Mouse (Mus musculus) intestine, embryonic 14.5 days (tissue): ENCODE measurements around the gene Cpne8. TPM values are rescaled to one million over a fixed set of nuclear protein-coding genes. Genes with fewer than 3 reads are reported as not detected.

ENCODE experiments used
- ATAC-seq: fragments of 200-750 bp; cut with Nextera tagmentation; replicated peaks from 2 replicates; pipeline ENCODE4 v1.8.0; 2017; ENCODE audit warnings: low read depth, moderate number of reproducible peaks, moderate TSS enrichment, moderate library complexity; ENCODE audit not compliant: low FRiP score, low TSS enrichment
- DNase-seq: peaks from one replicate; pipeline ENCODE4 v3.0.0-alpha.2; 2018; ENCODE audit warnings: low spot score
- H3K27ac ChIP-seq: fragments of 300-500 bp; sonication (generic); 2 replicates; pipeline ENCODE4 v1.5.1; 2014; ENCODE audit warnings: low read depth, mild to moderate bottlenecking, control low read depth
- H3K27me3 ChIP-seq: fragments of 300-500 bp; sonication (generic); replicated peaks from 2 replicates; pipeline ENCODE4 v1.6.1; 2014; ENCODE audit warnings: low read length, control low read depth; ENCODE audit not compliant: control insufficient read depth, insufficient read depth
- H3K36me3 ChIP-seq: fragments of 300-500 bp; sonication (generic); 2 replicates; pipeline ENCODE4 v1.6.1; 2014; ENCODE audit warnings: low read length, control low read depth; ENCODE audit not compliant: control insufficient read depth, insufficient read depth
- H3K4me1 ChIP-seq: fragments of 300-500 bp; sonication (generic); replicated peaks from 2 replicates; pipeline ENCODE4 v1.6.1; 2014; ENCODE audit warnings: low read length, control low read depth, mixed read lengths; ENCODE audit not compliant: control insufficient read depth, insufficient read depth
- H3K4me2 ChIP-seq: fragments of 300-500 bp; sonication (generic); 2 replicates; pipeline ENCODE4 v1.6.1; 2014; ENCODE audit warnings: low read length
- H3K4me3 ChIP-seq: fragments of 300-500 bp; sonication (generic); 2 replicates; pipeline ENCODE4 v1.5.1; 2014; ENCODE audit warnings: low read depth, low read length, control low read depth, mixed read lengths
- H3K9ac ChIP-seq: fragments of 300-500 bp; sonication (generic); 2 replicates; pipeline ENCODE4 v1.6.1; 2014; ENCODE audit warnings: mild to moderate bottlenecking, low read length
- H3K9me3 ChIP-seq: fragments of 300-500 bp; sonication (generic); 2 replicates; pipeline ENCODE4 v1.6.1; 2016; ENCODE audit warnings: low read length, control low read depth; ENCODE audit not compliant: control insufficient read depth
- WGBS: fragments of 180-500 bp; shearing (Covaris S2); extraction: QIAGEN DNeasy Blood & Tissue Kit; methylation state at CpG from one replicate; pipeline ENCODE4 v1.1.7; 2014; 5-methylcytosine and 5-hydroxymethylcytosine counted together
- polyA plus RNA-seq: library from polyadenylated mRNA; unstranded; fragments of >200 nt; fragmentation: Nextera tagmentation; extraction: Ambion mirVana; gene quantifications from 2 replicates; pipeline ENCODE4 v1.2.1, GENCODE M21; 2014

Cpne8 gene
- polyA plus RNA-seq, 1 experiment from 2014 or later: 30.2 TPM

DNA sequence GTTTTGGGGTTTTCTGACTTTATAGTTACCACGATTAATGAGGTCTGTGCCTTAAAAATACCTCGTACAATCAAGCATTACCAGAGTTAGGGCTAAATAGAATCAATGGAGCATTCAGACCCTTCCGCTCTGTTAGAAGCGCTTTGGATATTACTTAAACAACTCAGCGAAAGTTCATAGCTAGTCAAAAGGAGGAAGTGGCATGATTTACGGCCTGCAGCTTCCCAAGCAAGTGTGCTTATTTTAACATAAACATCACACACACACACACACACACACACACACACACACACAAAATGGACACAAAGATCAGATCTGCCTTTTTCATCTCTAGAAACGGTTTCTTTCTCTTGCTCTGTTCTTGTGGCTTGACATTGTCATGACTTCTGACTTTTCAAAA is 9.7 kb downstream of the Cpne8 start:
- no peak overlapping the region for H3K9ac ChIP-seq
- WGBS: 28% methylated on average over 7 of the region's 7 CpGs
- ATAC-seq: no peak
- H3K4me2 ChIP-seq: no peak overlapping the region
- no peak overlapping the region for H3K4me3 ChIP-seq
- no peaks in the 10 kb centered on the region for H3K36me3 ChIP-seq
- no peaks in the 10 kb centered on the region for H3K27me3 ChIP-seq
- no peak for DNase-seq
- no peaks in the 10 kb centered on the region for H3K4me1 ChIP-seq
- no peaks in the 10 kb centered on the region for H3K9me3 ChIP-seq
- H3K27ac ChIP-seq: no peak overlapping the region

DNA sequence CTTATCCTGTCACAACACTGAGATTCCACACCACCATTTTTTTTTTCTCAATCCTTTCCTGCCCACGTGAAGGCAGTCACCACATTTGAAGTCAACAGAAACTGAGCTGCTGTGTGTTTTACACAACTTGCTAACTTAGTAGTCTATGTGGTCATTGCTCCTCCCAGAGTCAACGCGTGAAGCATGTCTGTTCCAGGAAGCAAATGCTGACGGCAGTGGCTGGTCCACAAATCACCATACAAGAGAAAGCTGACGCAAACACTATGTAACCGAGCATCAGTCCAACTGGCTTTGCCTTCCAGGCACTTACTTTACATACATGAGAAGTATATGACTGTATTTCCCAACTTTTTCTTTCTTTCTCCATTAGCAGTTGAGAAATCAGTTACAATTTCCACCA is 12.3 kb downstream of the Cpne8 start:
- Histone ChIP-seq H3K4me2 (no peak overlapping the region), H3K36me3 (no peaks in the 10 kb centered on the region), H3K27ac (no peak overlapping the region), H3K9ac (no peak overlapping the region), H3K4me1 (no peaks in the 10 kb centered on the region), H3K4me3 (no peak overlapping the region), H3K9me3 (no peaks in the 10 kb centered on the region), H3K27me3 (no peaks in the 10 kb centered on the region)
- DNase-seq (no peak), ATAC-seq (no peak)
- WGBS: 77% methylated on average over 6 of the region's 6 CpGs

DNA sequence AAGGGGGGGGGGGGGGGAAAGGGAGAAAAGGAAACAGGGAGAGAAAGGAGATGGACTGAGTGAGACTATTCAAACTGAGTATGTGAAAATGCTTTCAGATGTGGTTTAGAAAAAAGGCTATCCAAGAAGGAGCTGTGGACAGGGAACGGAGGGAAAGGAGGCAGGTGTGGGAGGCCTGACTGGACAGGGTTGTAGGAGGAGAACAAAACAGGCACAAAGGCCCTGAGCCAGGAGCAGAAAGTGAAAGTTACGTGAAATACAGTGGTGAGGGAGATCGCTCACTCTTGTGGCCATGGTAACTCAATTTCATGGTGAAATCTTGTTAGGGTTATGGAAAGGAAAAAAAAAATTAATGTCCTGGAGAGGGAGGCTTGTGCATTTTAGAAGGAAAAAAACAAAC is 14.6 kb downstream of the Cpne8 start:
- Histone ChIP-seq H3K9ac (no peak overlapping the region), H3K4me1 (no peaks in the 10 kb centered on the region), H3K9me3 (no peaks in the 10 kb centered on the region), H3K27me3 (no peaks in the 10 kb centered on the region), H3K27ac (no peak overlapping the region), H3K36me3 (no peaks in the 10 kb centered on the region), H3K4me2 (no peak overlapping the region), H3K4me3 (no peak overlapping the region)
- ATAC-seq (no peak), DNase-seq (no peak)
- 72% methylated on average over 3 of the region's 3 CpGs for WGBS

DNA sequence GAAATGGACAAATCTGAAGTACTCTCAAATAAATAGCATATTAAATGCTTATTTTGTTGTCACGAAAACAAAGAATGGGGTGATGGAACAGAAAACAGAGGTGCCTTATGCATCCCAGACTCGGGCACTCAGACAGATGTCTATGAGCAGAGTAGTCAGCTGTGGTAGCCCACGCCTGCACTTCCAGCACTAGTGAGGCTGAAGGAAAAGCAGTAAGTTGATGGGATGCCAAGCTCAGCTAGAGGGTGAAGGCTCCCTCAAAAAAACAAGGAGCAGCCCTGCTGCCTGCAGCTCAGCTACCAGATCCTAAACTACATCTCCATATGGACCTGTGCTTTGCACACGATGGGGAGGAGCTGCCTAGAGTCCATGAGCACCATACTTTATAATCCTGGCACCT is 15.6 kb downstream of the Cpne8 start:
- 82% methylated on average over 4 of the region's 4 CpGs for WGBS
- Histone ChIP-seq H3K4me2 (no peak overlapping the region), H3K9ac (no peak overlapping the region), H3K36me3 (no peaks in the 10 kb centered on the region), H3K27me3 (no peaks in the 10 kb centered on the region), H3K9me3 (no peaks in the 10 kb centered on the region), H3K4me3 (no peak overlapping the region), H3K27ac (no peak overlapping the region), H3K4me1 (no peaks in the 10 kb centered on the region)
- no peak for DNase-seq
- no peak for ATAC-seq

DNA sequence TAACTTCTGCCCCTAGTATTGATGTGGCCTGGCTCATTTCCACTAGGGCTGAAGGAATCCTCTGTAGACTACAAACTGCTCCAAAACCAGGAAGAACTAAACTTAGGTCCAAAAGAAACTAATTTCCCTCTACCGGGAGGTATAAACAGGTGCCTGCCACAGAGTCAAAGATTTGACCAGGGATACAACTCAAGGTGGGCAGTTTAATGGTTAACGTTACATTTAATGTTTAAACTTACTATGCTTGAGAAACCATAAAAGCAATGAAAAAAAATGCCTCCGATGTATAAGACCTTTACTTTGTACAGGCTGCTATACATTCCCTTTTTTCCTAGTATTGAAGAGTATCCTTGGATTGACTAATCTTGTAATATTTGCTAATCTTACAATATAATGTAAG is 18.5 kb downstream of the Cpne8 start:
- H3K4me3 ChIP-seq: no peak overlapping the region
- ATAC-seq: no peak
- WGBS: 75% methylated on average over 3 of the region's 3 CpGs
- no peaks in the 10 kb centered on the region for H3K4me1 ChIP-seq
- H3K36me3 ChIP-seq: no peaks in the 10 kb centered on the region
- H3K9ac ChIP-seq: no peak overlapping the region
- H3K27ac ChIP-seq: no peak overlapping the region
- H3K4me2 ChIP-seq: no peak overlapping the region
- no peak for DNase-seq
- H3K27me3 ChIP-seq: no peaks in the 10 kb centered on the region
- no peaks in the 10 kb centered on the region for H3K9me3 ChIP-seq

DNA sequence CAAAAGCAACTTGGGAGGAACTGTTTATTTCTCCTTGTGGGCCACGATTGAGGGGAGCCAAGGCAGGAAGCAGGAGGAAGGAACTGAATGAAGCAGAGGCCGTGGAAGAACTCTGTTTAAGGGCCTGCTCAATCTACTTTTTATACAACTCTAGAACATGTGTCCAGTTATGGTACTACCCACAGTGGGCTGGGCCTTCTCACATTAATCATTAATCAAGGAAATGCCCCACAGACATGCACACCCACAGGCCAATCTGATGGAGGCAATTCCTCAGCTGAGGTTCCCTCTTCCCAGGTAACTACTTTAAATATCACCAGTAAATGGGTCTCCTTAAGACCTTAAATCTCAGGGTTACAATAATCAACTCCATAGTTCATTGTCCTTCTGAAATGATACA is 21.2 kb downstream of the Cpne8 start:
- Histone ChIP-seq H3K9ac (no peak overlapping the region), H3K27ac (no peak overlapping the region), H3K9me3 (no peaks in the 10 kb centered on the region), H3K4me3 (no peak overlapping the region), H3K36me3 (no peaks in the 10 kb centered on the region), H3K27me3 (no peaks in the 10 kb centered on the region), H3K4me2 (no peak overlapping the region), H3K4me1 (no peaks in the 10 kb centered on the region)
- no peak for ATAC-seq
- 33% methylated on average over 2 of the region's 2 CpGs for WGBS
- no peak for DNase-seq

DNA sequence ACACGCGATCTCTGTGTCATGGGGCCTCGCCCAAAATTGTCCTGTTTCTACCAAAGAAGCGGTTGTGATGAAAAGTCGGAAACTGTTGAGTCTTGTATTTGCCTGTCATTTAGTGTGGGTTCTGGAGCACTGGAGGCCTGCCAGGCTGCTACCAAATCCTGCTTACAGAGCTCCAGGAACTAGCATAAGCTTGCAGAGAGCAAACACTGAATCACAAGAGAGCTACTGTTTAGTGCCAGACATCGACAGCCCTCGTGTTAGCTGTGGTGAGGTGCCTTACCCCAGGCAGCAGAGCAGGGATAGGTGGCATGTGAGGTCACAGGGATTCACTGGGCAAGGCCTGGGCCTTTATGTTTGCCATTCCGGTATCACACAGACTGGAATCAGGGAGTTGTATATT is 22.7 kb downstream of the Cpne8 start:
- Histone ChIP-seq H3K9me3 (no peaks in the 10 kb centered on the region), H3K27ac (no peak overlapping the region), H3K27me3 (no peaks in the 10 kb centered on the region), H3K36me3 (no peaks in the 10 kb centered on the region), H3K9ac (no peak overlapping the region), H3K4me2 (no peak overlapping the region), H3K4me1 (no peaks in the 10 kb centered on the region), H3K4me3 (no peak overlapping the region)
- DNase-seq (no peak), ATAC-seq (no peak)
- 71% methylated on average over 8 of the region's 8 CpGs for WGBS

DNA sequence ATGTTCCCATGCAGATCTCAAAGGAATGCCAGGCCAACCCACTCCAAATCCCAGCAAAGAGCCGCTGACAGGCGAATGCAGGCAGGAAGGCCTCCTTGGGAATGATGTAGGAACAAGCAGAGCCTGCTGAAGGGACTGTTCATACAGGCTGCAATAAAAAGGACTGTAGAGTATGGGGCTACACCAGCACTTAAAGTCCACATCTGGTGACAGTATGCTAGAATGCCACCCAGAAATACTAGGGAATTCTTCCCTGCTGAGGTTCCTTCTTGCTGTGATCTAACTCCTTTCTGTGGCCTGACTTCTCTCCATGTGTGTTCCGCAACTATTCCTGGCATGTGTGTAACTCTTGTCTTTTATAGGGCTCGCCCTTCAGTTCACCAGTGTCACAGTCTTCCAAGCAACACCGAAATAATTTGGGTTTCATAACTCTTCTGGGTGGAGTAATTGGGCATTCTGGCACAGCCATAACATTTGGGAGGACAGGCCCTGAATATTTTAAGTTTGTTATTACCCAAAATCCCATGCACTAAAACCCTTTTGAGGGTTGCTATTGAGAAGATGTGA is 32.1 kb downstream of the Cpne8 start:
- Histone ChIP-seq H3K4me3 (no peak overlapping the region), H3K4me2 (no peak overlapping the region), H3K9ac (no peak overlapping the region), H3K4me1 (no peaks in the 10 kb centered on the region), H3K9me3 (0 out of 2 replicates have a peak, but pooled peaks cover 3% of the 10 kb centered on the region), H3K27ac (no peak overlapping the region), H3K27me3 (no peaks in the 10 kb centered on the region), H3K36me3 (no peaks in the 10 kb centered on the region)
- ATAC-seq (no peak), DNase-seq (no peak)
- WGBS: 94% methylated on average over 5 of the region's 5 CpGs

DNA sequence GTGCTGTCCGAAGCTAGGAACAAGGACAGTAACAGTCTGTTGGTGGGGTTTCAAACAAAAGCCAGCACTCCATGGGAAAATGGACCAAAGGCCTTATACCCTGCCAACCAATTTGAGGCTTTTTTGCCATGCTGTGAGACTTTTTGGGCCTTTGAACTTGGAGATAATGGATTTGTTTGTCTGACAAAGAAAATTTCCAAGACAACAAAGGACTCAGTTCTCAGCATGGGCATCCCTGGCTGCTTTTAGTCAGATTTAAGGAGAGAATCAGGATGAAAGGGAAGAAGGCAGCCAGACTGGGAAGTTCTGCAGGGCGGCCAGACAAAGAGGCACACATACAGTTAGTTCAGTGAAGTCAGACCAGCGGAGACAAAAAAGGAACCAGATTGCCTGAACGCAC is 32.9 kb downstream of the Cpne8 start:
- WGBS: 85% methylated on average over 4 of the region's 4 CpGs
- no peaks in the 10 kb centered on the region for H3K27me3 ChIP-seq
- no peak overlapping the region for H3K4me2 ChIP-seq
- no peaks in the 10 kb centered on the region for H3K4me1 ChIP-seq
- no peaks in the 10 kb centered on the region for H3K36me3 ChIP-seq
- 0 out of 2 replicates have a peak, but pooled peaks cover 3% of the 10 kb centered on the region for H3K9me3 ChIP-seq
- H3K9ac ChIP-seq: no peak overlapping the region
- no peak overlapping the region for H3K4me3 ChIP-seq
- ATAC-seq: no peak
- no peak for DNase-seq
- H3K27ac ChIP-seq: no peak overlapping the region
